Mouse (Mus musculus) testis, postnatal 10 days (tissue): ENCODE measurements at regions not wholly inside any gene's neighbourhood (a gene's known extent, or its start where the extent isn't known, plus 50 kb on each side); places are given as distances from the start of the nearest gene placed in this dataset.

Experiments
- DNase-seq: peaks from one replicate; pipeline ENCODE4 v3.0.0; 2021; ENCODE audit warnings: low spot score

DNA sequence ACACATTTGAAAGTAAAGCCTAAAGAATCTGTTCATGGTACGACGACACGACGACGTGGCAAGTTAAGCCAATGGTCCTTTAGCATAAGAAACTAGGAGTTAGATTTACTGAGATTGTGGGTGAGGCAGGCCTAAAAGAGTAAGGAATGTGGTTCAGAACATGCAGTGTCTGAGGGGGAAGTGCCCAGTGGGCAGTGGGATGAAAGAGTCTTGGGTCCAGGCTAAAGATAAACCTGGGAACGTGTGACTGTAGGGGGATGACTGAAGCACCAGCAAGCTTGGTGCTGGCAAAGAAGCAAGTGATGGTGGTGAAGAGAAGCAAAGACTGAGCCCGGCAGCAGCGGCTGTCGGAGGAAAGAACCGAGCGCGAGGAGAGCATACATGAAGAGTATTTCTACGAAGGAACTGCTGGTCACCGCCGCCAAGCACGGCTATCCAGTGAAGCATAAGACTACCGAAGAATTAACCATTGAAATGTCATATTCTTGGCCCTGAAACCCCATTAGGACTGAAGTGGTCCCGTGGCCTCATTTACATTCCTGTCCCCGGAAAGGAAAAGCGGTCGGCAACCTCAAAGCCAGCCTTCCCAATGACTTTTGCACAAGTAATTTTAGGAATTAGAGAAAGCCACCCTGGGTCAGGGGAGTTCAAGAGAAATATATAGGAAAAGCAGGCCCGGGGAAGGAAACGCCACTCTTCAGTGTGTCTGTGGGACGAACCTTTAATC is 76.2 kb upstream of the Armc2 start:
- peak; percentile 37 for DNase-seq

DNA sequence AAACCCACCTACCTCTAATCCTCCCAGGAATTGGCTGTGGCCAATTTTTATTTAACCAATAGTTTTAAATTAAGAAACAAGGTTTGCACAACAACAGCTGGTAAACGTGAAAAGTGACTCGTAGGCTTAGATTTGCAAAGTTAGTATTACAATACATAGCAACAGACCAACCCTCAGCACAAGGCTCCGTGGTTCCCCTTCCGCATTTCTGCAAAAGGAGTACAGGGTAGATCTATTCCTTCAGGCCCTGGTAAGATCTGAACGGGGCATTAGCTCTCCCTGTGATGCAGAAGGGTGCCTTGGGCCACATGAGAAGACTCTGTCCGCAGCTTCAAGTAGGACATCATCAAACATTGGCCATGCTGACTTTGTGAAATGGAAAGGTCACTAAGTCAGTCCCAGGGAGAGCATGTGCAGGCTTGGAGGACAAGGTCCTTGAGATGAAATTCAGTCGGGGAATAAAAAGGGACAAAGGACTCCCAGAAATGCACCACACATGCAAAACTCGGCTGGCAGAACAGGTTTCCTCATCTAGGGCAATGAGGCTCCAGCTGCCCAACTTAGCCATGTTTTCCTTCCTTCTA is 75.0 kb upstream of the Armc2 start:
- DNase-seq, result peak; percentile 32

DNA sequence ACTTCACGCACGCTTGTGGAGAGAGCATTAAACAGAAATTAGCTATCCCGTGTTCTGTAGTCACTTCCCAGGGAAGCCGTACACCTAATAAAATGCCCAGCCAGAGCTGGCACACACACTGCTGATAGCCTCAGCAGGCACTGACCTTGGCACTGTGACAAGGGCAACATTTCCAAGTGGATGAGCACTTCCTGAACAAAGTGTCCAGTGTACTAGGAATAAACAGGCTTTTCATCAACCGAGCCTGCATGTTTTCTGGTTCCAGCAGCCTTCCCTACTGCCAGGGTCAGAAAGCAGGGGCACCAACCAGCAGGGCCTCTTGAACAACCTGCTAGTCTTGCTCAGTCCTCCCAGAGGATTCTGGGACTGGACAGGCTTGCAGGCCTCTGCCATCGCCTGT is 74.3 kb upstream of the Armc2 start:
- peak; percentile 82 for DNase-seq

DNA sequence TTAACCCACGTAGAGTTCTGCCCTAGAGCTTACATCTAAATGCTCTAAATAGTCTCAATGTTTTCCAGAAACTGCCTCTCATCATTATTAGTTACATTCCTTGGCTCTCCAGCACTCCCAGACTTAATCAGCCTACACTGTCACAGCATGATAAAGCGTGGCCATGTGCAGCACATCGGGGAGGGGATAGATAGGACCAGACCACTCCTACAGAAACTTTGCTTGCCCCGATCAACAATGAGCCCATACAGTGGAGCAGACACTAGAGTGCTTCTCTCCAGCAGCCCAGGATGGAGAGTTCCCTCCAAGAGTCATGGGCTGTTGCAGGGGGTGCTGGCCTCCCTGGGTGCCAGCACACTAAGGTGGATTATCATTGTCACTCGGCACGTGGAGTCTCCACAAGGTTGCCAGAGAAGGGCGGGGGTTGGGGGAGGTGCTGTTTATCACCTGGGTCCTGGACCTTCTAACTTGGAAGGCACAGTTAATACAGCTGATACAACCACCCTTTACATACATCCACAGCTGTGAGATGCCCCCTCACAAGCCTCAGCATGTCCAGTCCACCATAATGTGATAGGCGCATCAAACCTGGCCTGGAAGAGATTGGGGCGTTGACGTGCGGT is 73.4 kb upstream of the Armc2 start:
- peak; percentile 54 for DNase-seq

DNA sequence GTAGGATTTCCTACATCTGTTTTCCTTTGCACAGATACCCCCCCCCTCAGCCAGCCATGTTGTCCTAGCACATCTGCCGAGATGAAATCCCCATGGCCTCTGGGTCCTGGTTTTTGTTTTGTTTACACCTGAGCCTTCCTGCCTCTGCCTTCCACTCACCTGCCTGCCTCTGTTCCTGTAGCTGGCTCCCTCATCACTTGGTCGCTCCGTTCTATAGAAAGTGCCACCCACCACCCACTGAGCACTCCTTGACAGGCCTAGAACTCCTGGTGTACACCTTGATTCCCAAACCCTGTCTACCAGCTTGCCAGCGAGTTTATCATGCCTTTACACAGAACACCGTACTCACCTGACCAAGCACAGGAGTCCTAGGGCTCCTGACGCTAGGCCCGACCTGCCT is 72.6 kb upstream of the Armc2 start:
- peak; percentile 32 for DNase-seq

DNA sequence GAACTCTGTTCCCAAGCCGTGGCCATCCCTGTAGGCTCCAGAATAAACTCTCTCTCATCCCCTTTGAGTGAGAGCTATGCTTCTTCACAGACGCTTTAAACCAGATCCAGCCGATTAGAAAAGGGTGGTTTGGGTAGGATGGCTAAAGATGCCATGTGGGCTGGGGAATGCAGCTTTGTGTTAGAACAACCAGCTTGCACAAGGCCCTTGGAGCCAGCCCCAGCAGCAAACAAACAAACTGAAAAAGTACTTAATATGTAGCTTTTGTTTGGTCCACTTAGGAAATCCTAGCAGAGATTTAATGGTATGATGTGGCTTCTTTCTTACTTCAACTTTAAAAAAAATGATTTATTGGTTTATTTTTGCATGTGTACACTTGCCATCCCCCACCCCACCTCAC is 71.9 kb upstream of the Armc2 start:
- no peak for DNase-seq

DNA sequence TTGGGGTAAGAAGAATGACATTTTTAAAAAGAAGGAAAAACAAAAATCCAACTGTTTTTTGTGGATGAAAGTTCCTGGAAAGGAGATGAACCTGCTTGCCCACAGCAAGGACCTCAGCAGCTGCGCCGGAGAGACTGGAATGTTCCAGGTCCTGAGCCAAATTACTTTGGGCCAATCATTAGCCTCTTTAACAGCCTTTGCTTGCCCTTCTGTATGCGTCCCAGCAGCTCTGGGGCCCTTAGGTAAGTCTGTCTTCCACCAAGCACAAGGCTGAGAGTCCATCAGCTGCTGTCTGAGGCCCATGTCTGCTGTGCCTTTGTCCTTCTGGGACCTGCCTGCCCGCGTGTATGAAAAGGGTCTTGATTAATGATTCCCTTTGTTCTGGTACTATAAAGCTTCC is 71.4 kb upstream of the Armc2 start:
- DNase-seq, result peak; percentile 50

DNA sequence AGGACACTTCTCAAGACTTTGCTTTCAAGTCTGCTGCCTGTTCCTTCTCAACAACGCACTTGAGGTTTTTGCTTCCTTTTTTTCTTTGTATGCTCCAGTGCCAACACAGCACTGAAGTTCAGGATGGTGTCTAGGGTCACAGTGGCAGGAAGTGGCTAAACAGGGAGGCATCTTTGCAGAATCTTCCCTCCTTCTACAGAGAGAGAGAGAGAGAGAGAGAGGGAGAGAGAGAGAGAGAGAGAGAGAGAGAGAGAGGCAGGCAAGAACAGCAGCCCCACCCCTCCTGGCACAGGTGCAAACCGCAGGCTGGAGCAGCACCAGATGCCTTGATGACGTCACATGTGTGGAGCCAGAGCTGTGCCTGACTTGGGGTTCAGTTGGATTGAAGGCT is 71.0 kb upstream of the Armc2 start:
- peak; percentile 80 for DNase-seq

DNA sequence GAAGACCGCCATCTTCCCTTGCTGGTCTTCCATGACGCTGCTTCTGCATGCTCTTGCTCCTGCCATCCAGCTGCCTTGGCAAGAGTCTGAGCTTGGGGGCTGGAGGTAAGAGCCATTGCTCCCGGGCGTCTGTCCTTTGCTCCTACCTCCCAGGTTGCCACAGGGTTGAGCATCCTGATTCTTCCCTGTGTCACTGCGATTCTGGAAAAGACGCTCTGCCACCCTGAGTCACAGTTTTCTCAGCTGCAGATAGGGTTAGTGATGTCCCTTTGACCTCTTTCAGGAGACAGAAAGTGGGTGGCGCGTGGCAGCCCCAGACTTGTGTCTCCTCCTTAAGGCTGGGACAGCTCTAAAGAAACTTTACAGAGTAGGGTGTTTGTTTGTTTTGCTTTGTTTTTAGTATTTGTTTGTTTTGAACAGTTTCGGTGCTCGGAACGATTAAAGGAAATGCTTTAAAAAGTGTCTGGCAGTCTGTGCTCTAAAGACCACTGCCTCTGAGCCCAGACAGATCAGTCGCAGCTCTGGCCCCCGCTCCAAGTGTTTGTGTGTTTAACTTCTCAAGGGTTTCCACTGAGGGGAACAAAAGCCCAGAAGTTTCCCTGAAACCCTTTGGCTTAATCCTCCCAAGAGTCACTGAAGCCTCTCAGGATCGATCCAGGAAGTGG is 70.5 kb upstream of the Armc2 start:
- peak; percentile 36 for DNase-seq

DNA sequence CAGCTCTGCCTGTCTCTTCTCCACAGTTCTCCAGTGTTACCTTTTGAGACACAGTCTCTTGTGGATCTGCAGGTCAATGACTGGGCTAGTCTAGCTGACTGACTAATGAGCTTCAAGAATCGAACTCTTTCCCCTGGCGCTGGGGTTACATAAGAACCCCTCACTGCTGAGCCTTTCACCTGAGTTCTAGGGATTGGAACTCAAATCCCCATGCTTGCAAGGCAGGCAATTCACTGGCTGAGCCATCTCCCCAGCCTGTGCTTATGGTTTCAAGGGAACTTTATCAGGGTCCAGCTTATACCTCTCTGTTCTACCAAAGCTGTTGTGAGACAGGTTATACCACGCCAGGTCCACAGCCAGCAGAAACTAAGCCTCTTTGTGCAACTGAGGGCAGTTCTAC is 69.7 kb upstream of the Armc2 start:
- DNase-seq, result peak; percentile 32

DNA sequence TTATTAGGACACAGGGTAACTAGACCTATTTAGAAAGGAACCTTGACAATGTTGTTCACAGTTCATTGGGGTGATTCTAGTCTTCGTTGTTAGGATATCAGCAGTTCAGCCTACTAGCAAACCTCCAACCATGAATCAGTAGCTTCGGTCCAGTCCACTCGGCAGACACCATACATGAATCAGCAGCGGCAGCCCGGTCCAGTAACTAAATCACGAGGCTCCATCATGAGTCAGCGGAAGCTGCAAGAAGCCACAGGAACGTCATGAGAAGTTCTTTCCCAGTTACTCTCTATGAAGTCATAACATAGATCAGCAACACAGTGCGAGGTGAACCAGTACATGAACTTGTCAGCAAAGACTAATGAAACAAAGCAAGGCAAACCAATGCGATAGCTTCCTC is 68.4 kb upstream of the Armc2 start:
- DNase-seq, result peak; percentile 19

DNA sequence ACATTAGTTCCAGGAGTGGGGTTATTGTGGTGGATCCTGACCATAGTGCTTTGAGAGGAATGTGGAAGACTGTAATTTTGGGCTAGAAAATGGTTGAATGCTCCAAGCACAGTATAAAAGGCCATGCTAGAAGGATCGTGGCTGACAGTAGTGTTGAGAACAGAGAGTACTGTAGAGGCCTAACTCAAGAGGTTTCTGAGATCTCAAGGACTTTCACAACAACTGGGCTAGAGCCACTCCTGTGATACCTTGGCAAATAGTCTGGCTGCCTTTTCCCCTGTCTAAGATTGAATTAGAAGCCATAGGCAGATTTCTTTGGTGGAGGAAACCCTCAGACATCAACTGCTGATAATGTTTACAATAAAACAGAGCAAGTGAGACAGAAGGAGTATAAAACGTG is 67.1 kb upstream of the Armc2 start:
- no peak for DNase-seq

DNA sequence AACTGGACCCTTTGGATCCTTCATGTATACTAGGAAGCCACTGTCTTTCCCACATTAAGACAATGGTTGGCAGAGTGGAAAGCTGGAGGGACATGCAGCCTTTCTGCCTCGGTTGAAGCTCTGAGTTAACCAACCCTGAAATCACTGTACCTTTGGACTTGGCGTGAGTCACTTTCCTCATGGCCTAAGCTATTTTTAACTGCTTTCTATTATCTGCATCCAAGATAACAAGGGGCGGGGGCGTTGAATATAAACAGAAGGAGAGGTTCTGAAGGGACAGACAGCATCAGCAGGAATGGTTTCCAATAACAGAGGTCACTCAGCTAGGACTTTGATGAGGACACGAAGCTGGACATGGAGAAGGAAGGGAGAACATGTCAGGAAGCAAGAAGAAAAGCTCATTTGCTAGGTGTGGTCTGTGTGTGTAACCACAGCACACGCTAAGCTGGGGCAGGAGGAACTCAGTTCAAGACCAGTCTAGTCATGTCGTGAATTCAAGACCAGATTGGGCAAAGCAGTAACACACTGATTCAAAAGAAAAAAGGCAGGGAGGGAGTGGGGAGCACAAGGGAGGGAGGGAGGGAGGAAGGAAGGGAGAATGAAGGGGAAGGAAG is 64.1 kb upstream of the Armc2 start:
- no peak for DNase-seq

DNA sequence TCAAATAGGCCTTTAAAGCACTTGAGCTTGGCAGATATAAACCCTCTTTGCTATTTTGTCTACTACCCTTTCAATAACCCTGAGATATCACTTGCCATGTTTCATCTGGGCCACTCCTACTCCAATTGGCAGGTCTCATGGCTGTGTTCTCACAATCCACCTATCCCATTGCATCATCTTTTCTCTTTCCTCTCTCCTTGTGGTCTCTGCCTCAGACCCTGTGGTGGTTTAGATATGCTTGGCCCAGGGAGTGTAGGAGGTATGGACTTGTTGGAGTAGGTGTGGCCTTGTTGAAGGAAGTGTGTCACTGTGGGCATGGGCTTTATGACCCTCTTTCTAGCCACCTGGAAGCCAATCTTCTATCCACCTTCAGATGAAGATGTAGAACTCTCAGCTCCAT is 61.5 kb upstream of the Armc2 start:
- DNase-seq, result no peak

DNA sequence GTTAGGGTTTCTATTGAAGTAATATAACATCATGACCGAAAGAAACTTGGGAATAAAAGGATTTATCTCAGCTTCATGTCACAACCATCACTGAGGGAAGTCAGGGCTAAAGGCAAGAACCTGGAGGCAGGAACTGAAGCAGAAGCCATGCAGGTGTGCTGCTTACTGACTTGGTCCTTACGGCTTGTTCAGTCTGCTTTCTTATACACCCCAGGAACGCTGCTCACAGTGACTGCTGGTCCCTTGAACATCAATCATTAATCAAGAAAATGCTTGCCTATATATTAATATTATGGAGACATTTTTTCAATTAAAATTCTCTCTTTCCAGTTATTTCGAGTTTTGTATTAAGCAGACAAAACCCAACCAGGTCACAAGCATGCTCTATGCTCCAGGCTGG is 58.5 kb upstream of the Armc2 start:
- DNase-seq, result no peak

DNA sequence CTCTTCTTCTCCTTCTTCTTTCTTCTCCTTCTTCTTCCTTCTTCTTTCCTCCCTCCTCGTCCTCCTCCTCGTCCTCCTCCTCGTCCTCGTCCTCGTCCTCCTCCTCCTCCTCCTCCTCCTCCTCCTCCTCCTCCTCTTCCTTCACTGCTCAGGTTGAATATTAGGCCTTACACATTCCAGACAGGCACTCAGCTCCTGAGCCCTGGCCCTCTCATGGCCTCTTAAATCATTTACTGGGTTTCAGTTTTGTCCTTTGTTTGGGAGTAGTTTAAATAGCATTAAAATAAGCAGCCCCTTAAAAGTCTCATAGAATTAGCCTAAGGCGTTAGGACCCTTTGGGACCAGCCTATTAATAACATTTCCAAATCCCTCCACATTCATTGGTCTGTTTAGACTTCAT is 57.3 kb upstream of the Armc2 start:
- DNase-seq, result no peak

DNA sequence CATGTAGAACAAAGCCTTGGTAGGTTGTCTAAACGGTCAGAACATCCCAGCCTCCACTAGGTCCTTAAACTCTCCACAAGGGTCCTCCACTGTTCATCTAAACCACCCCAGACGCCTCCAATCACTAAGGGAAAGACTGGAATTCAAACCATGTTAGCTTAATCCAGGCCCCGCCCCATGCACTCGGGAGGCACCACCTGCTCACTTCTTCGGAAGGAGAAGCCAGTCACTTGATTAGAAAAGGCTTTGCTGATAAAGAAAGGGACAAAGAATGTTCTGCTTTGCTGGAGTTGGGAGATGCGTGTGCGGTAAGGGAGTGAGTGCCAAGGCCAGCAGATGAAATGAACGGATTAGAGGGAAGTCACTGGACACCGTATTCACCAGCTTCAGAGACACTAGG is 54.5 kb upstream of the Armc2 start:
- DNase-seq, result peak; percentile 64

DNA sequence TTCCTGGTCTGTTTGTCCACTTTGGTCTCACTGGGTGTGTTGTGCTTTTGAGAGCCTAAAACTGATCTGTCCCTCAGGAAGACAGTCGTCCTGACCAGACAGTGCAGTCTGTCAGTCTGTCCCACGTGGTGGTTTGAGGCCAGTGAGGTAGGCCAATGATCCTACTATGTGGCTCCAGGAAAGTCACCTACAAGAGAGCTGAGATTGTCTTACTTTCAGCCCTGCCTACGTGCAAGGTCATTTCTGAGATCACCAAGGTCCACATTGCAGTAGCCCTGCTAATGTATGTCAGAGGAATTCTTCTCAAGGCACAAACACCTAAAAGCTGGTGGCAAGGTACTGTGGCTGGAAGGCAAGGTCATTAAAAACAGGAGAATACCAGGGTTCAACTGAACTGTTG is 53.9 kb upstream of the Armc2 start:
- DNase-seq, result peak; percentile 40

DNA sequence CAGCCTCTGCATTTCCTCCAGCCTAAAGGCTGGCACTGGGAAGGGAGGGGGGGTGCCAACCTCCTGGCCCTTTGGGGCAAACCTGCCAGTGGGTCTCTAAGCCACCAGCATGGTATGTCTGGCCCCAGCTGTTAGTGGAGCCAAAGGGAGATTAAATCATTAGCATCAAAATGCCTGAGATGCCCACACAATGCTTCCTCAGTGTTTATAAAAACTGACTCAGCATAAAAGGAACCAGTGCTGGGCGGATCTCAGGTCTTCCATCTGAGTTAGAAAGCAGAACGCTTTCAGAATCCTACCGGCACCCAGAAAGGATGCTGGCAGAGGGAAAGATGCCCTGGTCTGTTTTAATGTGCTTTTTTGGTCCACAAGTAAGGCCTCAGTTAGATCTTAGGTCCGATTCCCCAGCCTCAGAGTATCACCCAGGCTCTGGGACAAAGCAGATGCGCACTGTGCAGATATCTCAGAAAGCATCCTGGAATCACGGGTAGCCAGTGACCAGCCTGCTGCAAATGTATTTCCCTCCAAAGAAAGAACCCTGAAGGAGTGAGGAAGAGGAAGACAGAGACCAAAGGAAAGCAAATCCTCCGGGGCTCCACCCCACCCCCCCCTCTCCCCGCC is 53.3 kb upstream of the Armc2 start:
- peak; percentile 34 for DNase-seq

DNA sequence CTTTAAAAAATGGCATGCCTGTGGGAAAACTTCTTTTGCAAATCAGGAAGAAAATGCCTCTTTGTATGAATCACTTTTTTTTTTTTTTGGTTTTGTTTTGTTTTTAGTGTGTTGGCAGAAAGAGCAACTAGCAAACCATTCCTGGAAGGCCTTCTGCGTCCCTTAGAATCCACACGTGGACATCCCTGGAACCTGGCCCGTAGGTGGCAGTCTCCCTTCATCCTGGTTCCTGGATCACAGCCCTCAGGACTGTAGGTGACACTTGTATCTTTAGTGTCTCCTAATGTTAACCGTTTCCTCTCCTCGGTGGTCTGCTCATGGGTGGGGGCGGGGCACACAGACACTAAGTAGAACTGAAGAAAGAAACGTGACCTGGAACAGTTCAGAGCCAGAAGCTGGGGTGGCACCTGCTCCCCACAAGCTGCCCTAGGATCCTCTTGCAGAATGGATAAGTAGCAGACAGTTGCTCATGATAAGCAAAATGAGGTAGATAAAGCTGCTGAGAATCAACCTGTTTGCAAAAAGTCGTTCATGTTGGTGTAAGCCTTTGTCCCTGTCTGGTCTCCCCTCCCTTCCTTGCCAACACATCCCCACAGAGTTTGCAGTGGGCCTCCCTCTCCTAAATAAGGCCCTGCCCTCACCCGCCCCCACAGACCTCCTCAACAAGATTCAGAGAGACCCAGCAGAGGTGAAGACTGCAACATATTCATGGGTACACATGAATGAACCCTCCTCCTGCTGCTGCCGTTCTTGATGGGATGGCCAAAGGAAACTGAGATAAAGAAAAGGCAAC is 52.6 kb upstream of the Armc2 start:
- DNase-seq, result peak; percentile 77

DNA sequence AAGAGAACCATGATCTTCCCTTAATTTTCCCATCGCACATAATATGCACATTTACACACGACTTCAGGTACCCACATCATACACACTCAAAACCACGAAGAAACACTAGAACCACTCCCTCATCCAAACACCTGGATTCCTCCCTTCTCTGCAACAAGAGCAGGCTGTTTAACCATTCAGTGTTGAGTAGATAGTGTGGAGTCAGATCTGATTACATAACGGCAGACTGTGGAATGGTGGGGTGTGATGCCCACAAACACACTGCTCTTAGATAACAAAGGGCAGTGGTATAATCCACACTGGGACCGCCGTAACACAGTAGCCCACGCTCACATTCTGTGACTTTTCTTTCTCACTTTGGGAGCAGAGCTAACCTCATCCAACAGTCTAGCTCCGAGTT is 51.5 kb upstream of the Armc2 start:
- DNase-seq, result no peak

DNA sequence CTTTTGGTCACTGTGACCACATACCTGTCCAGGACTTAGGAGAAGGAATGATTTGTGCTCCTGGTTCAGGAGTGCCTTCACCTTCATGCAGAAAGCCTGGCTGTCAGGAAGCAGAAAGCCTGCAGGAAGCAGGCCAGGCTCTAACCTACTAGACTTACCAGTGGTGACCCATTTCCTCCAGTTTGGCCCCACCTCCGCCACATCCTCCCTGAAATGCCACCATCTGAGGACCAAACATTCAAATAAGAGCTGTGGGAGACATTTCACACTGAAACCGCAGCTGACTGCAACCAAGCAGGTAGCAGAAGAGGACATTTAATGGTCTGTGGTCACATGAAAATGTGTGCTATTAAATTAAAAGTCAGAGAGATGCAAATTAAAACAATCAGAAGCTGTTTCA is 50.3 kb upstream of the Armc2 start:
- no peak for DNase-seq
